Mouse (Mus musculus) spleen, postnatal 36 days (tissue): ENCODE data around the gene Sphk2.

Experiments used
- DNase-seq, 2 experiments: peaks; one replicate each; pipeline ENCODE4 v3.0.0; 2022; ENCODE audit warnings: low spot score in 2 of 2, mixed read lengths in 1 of 2

Gene Sphk2

GRCm38 (mm10) chr7:45711316-45712021, 6.3 kb downstream of the Sphk2 start:
- DNase-seq: no peak

- no peak for DNase-seq
Measured at GRCm38 (mm10) chr7:45710477-45711191, 7.2 kb downstream of the Sphk2 start.

GRCm38 (mm10) chr7:45709677-45710355, 8.0 kb downstream of the Sphk2 start:
- no peak for DNase-seq

GRCm38 (mm10) chr7:45709036-45709435, 8.8 kb downstream of the Sphk2 start:
- no peak for DNase-seq

GRCm38 (mm10) chr7:45708221-45708761, 9.5 kb downstream of the Sphk2 start:
- peak in 1 of 2 experiments; percentile 42 for DNase-seq

- DNase-seq: peak; percentile 94
Measured at GRCm38 (mm10) chr7:45707375-45707967, 10.3 kb downstream of the Sphk2 start.

- peak; percentile 88 for DNase-seq
Measured at GRCm38 (mm10) chr7:45706721-45707241, 11.0 kb downstream of the Sphk2 start.

- peak; percentile 58 to 68 for DNase-seq
Measured at GRCm38 (mm10) chr7:45705873-45706281, 11.9 kb downstream of the Sphk2 start.

GRCm38 (mm10) chr7:45705443-45705864, 12.3 kb downstream of the Sphk2 start:
- no peak for DNase-seq

GRCm38 (mm10) chr7:45704730-45705442, 12.9 kb downstream of the Sphk2 start, which contains the start of gene Dbp:
Dbp (plus strand) TSS chr7:45705088.
- DNase-seq: peak; percentile 100

- DNase-seq: peak; percentile 61 to 67
Measured at GRCm38 (mm10) chr7:45704046-45704559, 13.7 kb downstream of the Sphk2 start.

- no peak for DNase-seq
Measured at GRCm38 (mm10) chr7:45703521-45704033, 14.2 kb downstream of the Sphk2 start.

- no peak for DNase-seq
Measured at GRCm38 (mm10) chr7:45702809-45703520, 14.8 kb downstream of the Sphk2 start.

GRCm38 (mm10) chr7:45702316-45702715, 15.5 kb downstream of the Sphk2 start:
- no peak for DNase-seq

- no peak for DNase-seq
Measured at GRCm38 (mm10) chr7:45701607-45702006, 16.2 kb downstream of the Sphk2 start.

- DNase-seq: no peak
Measured at GRCm38 (mm10) chr7:45701072-45701471, 16.7 kb downstream of the Sphk2 start.

- peak; percentile 70 to 77 for DNase-seq
Measured at GRCm38 (mm10) chr7:45700301-45701015, 17.3 kb downstream of the Sphk2 start.

- no peak for DNase-seq
Measured at GRCm38 (mm10) chr7:45699523-45700141, 18.2 kb downstream of the Sphk2 start, which contains the start of gene Car11. Car11 (plus strand) TSS chr7:45699843.
